Mouse (Mus musculus) brown adipose tissue, adult 24 weeks (tissue): ENCODE measurements around the gene Gbp5. TPM values are rescaled to one million over a fixed set of nuclear protein-coding genes. Genes with fewer than 3 reads are reported as not detected.
A peak's percentile ranks its signal among the peaks of the same experiment; 100 is the strongest.

ENCODE experiments used
- H3K27ac ChIP-seq: fragments of 200-500 bp; replicated peaks from 2 replicates; pipeline ENCODE4 v1.5.1; 2012; ENCODE audit warnings: low read depth, mild to moderate bottlenecking, low read length
- H3K4me1 ChIP-seq: fragments of 200-500 bp; 2 replicates; pipeline ENCODE4 v1.6.1; 2012; ENCODE audit warnings: low read length, mixed read lengths; ENCODE audit not compliant: control insufficient read depth, insufficient read depth, insufficient read length
- H3K4me3 ChIP-seq: fragments of 200-500 bp; 2 replicates; pipeline ENCODE4 v1.5.1; 2012; ENCODE audit warnings: low read depth, mild to moderate bottlenecking, low read length, moderate library complexity; ENCODE audit not compliant: insufficient read depth
- polyA plus RNA-seq: library from polyadenylated mRNA; stranded (reverse); fragments of >200 nt; gene quantifications from 2 replicates; pipeline ENCODE4 v1.2.4, GENCODE M21; 2012; ENCODE audit not compliant: missing spikeins, insufficient read depth, insufficient read length

The Gbp5 gene
- polyA plus RNA-seq, result 3.0 and 4.7 TPM in 2 replicates

- Histone ChIP-seq H3K4me1 (peaks cover 6% of the 10 kb centered on the region; the same call in 1 of the 2 replicates), H3K4me3 (no peak within 1 kb of the TSS; the same call in 1 of the 2 replicates), H3K27ac (peak within 1 kb of the TSS; percentile 64)
Measured at GRCm38 (mm10) chr3:142493536-142494061, at the start of gene Gbp5. TSS of gene Gbp5 (plus strand) at chr3:142493978.

GRCm38 (mm10) chr3:142454198-142454597 is 39.6 kb upstream of the Gbp5 start:
- no peak overlapping the region for H3K4me3 ChIP-seq
- no peaks in the 10 kb centered on the region for H3K4me1 ChIP-seq

GRCm38 (mm10) chr3:142459241-142459640 is 34.5 kb upstream of the Gbp5 start:
- Histone ChIP-seq H3K4me1 (no peaks in the 10 kb centered on the region), H3K27ac (no peak overlapping the region)

More at GRCm38 (mm10) chr3:142454198-142454597, 39.6 kb upstream of the Gbp5 start:
- no peak overlapping the region for H3K27ac ChIP-seq

GRCm38 (mm10) chr3:142462764-142463751 is 30.7 kb upstream of the Gbp5 start:
- no peak overlapping the region for H3K4me3 ChIP-seq
- H3K4me1 ChIP-seq, result no peaks in the 10 kb centered on the region
- no peak overlapping the region for H3K27ac ChIP-seq

More at GRCm38 (mm10) chr3:142459241-142459640, 34.5 kb upstream of the Gbp5 start:
- no peak overlapping the region for H3K4me3 ChIP-seq

- Histone ChIP-seq H3K4me1 (no peaks in the 10 kb centered on the region), H3K4me3 (no peak overlapping the region), H3K27ac (no peak overlapping the region)
Measured at GRCm38 (mm10) chr3:142474349-142474983, 19.3 kb upstream of the Gbp5 start.

GRCm38 (mm10) chr3:142475913-142476312 is 17.9 kb upstream of the Gbp5 start:
- Histone ChIP-seq H3K27ac (no peak overlapping the region), H3K4me1 (no peaks in the 10 kb centered on the region), H3K4me3 (no peak overlapping the region)

- H3K4me3 ChIP-seq, result no peak overlapping the region
- no peaks in the 10 kb centered on the region for H3K4me1 ChIP-seq
- H3K27ac ChIP-seq, result no peak overlapping the region
Measured at GRCm38 (mm10) chr3:142477866-142478265, 15.9 kb upstream of the Gbp5 start.

- Histone ChIP-seq H3K4me3 (no peak overlapping the region), H3K27ac (no peak overlapping the region), H3K4me1 (no peaks in the 10 kb centered on the region)
Measured at GRCm38 (mm10) chr3:142478360-142478759, 15.4 kb upstream of the Gbp5 start.

GRCm38 (mm10) chr3:142490465-142490864 is 3.3 kb upstream of the Gbp5 start:
- H3K4me1 ChIP-seq, result peaks cover 6% of the 10 kb centered on the region; the same call in 1 of the 2 replicates
- H3K4me3 ChIP-seq, result no peak overlapping the region
- H3K27ac ChIP-seq, result no peak overlapping the region

GRCm38 (mm10) chr3:142495146-142495655 is 1.4 kb downstream of the Gbp5 start:
- Histone ChIP-seq H3K4me3 (no peak overlapping the region), H3K27ac (peak overlapping the region; percentile 44), H3K4me1 (peaks cover 6% of the 10 kb centered on the region; the same call in 1 of the 2 replicates)

GRCm38 (mm10) chr3:142496113-142497101 is 2.6 kb downstream of the Gbp5 start:
- Histone ChIP-seq H3K4me1 (peaks cover 9% of the 10 kb centered on the region), H3K27ac (peak overlapping the region; percentile 76), H3K4me3 (peak overlapping the region; percentile 67)

- Histone ChIP-seq H3K4me1 (peaks cover 9% of the 10 kb centered on the region), H3K4me3 (peak overlapping the region; percentile 67), H3K27ac (peak overlapping the region; percentile 76)
Measured at GRCm38 (mm10) chr3:142497123-142497841, 3.5 kb downstream of the Gbp5 start.

GRCm38 (mm10) chr3:142498941-142499340 is 5.2 kb downstream of the Gbp5 start:
- Histone ChIP-seq H3K27ac (peak overlapping the region; percentile 11; the same call in 1 of the 2 replicates), H3K4me3 (peak overlapping the region; percentile 28), H3K4me1 (peaks cover 9% of the 10 kb centered on the region)
